Mouse (Mus musculus) spleen, adult 12 weeks (tissue): ENCODE measurements at regions not wholly inside any gene's neighbourhood (a gene's known extent, or its start where the extent isn't known, plus 50 kb on each side); places are given as distances from the start of the nearest gene placed in this dataset.

Experiments used
- DNase-seq: peaks from one replicate; pipeline ENCODE4 v3.0.0; 2022; ENCODE audit warnings: low spot score

DNA sequence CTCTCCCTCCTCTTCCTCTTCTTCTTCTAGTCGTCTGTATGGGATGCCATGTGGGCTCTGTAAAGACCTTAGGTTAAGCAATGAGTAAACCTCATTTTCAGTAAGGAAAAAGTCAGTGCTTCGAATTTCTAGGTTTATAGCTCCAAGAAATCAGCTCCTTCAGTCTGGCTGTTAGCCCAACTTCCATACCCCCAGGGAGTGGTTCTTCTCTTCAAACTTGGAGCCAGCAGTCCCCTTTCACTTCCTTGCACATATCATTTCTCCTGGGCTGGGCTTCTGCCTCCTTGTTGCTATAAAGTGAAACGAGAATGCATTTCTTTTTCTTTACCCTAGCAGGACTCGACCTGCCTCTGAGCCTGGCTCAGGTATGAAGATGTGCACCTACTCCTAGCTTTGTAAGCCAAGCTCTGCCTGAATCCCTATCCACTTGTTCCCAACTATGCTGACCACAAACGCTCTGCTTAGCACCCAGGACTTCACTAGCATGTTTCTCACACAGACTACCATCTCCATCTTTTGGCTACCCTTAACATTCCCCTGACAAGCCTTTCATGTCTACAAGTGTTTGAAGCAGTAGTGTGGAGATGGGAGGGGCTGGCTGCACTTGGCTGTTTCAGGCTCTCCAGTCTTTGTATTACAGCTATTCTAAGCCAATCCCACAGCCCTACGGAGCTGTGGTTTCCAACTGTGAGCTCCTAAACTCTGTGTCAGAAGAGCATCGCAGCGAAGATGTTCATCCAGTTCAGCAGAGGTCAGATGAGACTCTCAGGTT lies 243.8 kb upstream of the Tprg start:
- no peak for DNase-seq

DNA sequence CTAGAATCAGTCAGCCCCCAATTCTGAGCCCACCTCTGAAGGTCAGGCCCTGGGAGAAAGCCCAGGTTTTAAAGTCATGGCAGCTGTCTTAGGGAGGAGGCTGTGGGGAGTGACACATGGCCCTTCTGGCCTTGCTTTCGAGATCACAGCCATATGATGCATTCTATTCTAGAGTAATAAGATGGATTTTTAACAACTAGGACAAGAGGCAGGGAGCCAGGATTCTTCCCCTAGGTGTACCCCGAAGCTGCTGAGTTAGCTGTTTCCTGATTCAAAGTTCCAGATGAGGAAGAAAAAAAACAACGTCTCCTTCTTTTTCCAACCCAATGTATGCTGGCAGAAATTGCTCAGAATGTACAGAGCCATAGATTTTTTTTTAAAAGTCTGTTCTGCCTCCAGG lies 242.0 kb upstream of the Tprg start:
- no peak for DNase-seq

DNA sequence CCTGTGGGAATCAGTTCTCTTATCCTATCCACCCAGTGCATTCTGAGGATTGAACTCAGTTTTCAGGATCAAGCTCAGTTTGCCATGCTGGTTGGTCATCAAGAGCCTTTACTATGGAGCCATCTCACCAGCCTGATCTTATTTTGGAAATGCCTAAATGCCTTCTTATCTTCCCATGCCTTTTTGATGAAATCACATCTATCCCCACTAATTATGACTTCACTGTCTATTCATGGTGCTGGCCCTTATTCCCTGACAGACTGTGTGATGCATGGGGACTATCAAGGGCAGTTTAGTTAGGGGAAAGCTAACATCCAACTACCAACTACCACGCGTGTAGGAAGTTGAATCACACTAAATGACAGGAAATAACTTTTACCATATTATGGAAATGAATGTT lies 238.9 kb upstream of the Tprg start:
- DNase-seq, result no peak

DNA sequence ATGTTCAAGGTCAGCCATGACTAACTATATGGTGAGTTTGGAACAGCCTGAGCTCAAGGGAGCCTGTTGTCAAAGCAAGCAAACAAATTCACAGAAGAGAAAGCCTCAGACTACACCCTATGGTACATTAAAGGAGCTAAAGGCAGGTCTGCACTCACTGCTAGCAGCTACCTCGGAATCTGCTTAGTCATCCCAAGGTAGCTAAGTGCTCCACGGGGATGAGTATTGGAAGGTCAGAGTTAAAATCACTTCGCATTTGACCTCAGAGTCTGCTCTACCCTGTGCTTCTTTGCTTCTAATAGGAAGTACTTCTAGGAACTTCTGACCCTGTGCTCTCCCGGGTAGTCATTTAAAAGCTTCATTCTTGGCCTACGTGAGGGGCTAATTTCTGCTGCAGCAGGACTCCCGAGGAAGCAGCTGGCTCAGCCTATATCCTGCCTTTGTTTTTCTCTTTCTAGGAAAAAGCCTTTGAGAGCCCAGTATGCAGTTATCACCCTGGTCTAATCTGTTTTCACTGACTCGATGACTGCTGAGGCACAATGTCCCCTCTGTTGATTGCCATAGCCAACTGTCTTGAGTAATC lies 236.6 kb upstream of the Tprg start:
- DNase-seq, result no peak

DNA sequence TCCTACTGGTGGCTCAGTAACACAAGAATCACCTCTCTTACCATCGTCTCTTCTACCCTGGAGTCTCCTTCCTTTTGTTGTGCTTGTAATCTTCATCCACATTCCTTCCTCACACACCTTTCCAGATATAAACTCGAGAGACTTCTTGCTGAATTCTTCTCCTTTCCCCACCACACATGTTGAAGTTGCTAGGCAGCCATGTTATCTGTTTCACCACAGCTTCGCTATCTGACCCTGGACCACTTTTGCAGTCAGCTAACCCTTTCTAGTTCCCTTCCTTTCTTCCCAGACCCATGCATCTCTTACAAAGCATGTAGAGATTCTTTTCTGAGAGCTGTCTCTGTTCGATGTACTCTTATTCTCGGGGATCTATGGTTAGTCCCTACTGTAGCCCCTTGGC lies 235.6 kb upstream of the Tprg start:
- no peak for DNase-seq

DNA sequence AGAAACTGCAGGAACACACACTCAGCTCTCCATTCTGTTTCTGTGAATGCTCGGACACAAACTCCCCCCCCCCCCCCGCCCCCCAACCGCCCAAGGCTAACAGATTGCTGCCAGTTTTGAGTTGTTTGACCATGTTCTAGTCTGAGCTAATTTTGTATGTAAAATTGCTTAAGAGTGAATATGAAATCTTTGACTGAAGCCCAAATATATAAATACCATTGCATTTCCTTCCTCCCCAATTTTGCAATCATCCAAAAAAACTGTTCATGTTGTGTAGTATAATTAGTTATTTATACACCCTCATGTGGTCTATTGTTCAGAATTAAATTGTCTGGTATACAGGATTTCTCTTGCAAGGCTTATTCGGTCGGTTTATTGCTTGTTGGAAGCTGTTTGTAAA lies 234.2 kb upstream of the Tprg start:
- DNase-seq, result no peak

DNA sequence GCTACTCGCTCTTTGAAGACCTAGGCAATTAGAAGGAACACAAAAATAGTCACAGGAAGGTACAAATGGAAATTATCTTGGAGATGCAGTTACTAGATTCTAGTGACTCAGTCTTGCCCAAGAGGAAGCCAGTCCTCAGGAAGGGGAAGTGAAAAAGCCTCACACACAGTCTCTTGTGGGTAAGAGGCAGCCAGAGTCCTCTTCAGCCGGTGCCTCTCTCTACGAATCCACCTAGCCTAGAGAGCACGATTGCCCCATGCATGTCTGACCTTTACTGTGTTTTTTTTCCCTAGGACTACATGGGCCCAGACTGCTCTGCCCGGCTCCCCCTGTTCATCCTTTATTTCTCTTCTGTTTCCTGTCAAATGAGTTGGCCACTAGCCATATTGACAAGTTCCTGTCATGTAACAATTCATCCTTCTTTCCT lies 233.7 kb upstream of the Tprg start:
- peak; percentile 33 for DNase-seq

DNA sequence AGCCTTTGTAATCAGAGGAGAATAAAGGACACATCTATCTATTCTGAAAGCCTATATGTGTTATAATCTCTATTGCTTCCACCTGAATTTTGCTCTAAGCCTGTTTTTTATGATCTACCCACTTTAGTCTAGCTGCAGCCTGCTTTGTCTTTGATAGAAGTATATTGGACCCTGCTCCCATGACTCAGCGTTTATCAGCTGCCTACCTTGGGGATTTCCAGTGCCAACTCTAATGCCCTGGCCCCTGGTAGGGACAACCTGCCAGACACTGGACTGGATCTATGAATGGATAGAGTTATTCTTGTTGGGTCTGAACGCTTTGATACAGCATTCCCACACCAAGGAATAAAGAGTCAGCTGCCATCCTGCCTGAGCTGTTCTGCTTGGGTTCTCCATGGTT lies 232.3 kb upstream of the Tprg start:
- DNase-seq, result no peak

DNA sequence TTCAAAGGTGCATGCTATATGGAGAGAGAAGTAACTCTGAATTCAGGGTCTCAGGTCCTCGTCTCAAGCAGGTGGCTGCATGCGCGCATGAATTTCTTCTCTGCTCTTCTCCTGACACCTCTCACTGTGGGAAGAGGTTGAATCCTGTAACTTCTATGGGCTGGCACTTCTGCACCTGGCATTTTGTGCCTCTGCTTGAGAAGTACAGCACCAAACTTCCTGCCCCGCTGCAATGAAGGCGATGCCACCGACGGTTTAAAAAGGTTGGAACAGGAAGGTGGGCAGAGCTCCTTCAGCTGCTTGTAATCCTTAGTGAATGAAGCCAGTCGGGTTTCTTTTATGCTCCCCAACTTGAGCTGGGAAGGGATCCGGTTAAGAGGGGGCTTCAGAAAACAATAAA lies 231.2 kb upstream of the Tprg start:
- DNase-seq, result no peak

DNA sequence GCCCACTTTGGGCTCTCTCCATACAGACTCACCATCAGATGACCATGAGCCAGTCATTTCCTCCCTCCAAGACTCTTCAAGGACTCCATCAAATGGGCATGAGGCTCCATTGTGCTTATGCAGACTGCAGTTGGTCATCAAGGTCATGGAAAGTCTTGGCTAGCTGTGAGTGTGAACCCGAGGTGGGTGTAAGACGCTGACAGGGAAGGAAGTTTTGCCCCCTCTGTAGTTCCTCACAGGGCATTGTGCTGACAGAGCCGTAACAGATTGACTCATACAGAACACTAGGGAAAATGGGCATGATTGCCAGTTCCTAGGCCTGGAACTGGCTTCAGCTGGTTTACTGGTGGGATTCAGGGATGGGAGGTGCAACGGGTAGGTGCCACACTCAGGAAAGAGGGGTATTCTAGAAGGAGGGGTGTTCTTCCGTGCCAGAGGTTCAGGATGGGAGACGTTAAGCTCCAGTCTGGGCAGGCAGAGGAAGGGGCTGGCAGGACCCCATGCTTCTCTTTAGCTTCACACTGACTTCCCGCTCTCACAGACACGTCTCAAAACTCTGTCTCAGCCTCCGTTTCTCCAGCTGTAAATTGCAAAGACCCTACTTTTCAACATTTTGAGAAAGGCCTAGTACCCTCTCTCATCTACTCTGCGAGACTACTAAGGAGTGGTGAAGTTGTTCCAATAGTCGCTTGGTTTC lies 228.4 kb upstream of the Tprg start:
- no peak for DNase-seq

DNA sequence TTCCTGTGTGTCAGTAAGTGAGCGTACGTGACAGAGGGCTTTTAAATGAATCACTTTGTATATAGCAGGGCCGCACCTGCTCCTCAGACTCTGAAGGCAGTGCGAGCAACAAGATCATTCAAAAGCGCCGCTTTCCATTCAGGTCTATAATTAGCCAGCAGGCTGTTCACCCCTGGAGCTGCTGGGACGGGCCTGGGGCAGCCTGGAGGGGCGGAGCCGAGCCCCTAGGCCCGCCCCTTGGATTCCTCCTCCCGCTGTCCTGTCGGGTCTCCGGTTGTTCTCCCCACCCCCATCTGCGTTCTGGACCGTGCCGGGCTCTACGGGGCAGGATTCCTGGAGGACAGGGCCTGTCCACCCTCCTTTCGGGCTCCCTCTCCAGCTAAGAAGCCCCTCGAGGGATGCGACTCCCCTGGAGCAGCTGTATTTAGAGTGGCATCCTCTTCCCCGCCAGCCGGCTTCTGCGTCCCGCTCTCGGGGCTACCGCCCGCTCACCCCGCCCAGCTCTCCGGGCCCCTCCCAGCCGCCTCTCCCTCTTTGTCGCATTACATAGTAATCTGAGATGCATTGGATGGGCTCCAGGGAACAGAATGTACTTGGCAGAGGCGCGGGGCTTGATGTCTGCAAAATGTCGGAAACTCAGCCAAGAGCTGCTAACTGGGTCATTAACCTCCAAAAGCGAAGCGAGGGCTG lies 227.7 kb upstream of the Tprg start:
- peak; percentile 17 for DNase-seq

DNA sequence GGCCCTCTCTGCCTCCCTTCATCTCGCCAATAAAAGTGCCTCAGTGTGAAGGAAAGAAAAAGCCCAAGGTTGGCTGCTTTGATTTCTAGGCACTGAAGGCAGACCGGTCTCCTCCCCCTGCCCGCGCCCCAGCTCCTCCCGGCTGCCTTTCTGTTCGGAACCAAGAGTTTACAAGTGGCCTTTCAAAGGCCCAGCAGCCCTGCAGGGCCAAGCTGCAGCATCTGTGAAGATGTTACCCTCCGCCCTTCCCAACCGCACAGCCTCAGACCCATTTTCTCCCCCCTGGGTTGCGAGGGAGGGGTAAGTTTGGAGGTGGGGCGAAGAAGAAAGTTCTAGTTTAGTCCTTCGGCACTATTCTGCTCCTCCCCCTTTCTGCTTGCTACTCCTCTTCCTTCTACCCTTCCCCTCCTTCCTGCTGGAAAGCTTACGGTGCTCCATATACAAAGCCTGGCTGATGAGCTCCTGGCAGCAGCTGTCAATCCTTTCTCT lies 227.1 kb upstream of the Tprg start:
- no peak for DNase-seq

DNA sequence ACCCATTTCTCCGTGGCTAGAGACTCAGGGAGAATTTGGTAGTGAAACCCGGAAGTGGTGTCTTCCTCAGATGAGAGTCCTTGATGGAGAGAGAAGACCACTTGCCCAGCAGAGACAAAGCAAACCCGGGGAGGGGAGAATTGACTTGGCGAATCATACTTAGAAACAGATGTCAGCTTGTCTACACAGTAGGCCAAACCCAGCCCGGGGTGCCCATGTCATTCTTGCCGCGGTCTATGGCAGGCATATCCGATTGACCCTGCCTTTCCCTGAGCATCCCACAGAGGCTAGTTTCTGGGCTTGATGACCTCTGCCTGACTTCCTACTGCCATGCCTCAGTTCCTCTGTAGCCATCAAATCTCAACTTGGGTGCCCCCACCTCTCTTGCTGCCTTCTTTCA lies 226.4 kb upstream of the Tprg start:
- DNase-seq, result no peak

DNA sequence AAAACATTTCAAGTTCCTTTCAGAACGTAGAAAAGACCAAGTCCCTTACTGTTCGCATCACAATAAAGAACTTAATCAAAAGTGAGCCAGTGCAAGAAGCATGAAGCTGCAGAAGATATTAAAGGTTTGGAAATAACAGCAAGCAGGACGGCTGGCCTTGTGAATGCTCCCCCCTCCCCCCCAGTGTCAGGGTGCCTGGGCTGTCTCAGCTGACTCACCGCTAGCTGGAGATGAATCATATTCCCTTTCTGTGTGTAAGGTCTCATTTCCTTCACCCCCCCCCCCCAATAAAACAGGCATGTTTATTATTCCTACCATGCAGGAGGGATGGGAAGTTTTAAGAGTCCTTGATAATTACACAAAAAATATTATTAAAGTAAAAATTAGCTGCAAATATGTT lies 225.0 kb upstream of the Tprg start:
- no peak for DNase-seq

DNA sequence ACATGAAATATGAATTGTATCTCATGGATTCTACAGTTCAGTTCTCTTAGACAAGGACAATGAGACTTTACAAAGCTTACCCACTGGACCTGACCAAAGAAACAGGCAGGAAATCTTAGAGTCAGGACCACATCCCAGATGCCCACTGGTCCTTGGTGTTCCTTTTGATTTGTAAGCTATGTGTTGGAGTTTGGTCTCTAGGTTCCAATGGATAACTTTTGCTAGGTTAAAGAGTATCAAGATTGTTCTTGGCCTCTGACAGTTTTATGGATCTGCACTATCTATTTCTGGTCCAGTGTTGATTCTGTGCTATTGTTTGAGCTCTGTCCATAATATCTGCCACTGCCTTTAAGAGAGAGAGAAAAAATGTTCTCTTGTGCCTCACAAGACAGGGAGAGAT lies 222.6 kb upstream of the Tprg start:
- no peak for DNase-seq

DNA sequence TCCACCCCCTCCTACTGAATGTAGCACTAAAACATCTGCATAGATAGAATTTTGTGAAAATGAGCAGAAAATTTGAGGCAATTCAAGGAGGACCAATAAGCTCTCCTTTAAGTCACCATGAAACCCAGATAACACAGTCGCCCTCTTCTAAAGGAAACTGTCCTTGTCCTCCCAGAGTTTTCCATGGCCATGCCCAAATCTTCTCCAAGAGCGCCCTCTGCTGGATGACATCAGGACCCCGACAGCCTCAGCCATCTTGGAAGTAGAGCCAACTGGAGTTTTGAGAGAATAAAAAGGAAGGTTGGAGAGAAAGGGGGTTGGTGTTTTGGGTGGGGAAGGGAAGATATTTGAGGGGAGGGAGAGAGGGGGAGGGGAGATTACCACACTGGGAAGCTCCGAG lies 222.1 kb upstream of the Tprg start:
- DNase-seq, result peak; percentile 58

DNA sequence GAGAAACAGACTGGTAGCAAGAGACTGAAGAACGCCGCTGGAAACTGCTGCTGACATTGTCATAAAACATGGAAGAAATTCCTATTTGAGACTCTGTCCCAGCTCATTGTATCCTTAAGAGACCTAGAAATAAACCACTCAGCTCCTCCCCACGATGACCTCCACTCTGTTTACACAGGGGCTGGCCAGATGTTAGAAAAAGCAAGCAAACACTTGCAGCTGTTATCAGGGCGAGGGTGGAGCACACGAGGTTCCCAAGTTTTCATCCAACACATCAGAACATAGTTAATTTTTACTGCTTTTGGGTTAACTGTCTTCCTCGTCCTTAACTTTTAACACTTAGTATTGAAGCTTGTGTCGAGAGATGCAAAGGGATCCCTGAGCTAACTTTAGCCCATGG lies 219.8 kb upstream of the Tprg start:
- DNase-seq, result no peak

DNA sequence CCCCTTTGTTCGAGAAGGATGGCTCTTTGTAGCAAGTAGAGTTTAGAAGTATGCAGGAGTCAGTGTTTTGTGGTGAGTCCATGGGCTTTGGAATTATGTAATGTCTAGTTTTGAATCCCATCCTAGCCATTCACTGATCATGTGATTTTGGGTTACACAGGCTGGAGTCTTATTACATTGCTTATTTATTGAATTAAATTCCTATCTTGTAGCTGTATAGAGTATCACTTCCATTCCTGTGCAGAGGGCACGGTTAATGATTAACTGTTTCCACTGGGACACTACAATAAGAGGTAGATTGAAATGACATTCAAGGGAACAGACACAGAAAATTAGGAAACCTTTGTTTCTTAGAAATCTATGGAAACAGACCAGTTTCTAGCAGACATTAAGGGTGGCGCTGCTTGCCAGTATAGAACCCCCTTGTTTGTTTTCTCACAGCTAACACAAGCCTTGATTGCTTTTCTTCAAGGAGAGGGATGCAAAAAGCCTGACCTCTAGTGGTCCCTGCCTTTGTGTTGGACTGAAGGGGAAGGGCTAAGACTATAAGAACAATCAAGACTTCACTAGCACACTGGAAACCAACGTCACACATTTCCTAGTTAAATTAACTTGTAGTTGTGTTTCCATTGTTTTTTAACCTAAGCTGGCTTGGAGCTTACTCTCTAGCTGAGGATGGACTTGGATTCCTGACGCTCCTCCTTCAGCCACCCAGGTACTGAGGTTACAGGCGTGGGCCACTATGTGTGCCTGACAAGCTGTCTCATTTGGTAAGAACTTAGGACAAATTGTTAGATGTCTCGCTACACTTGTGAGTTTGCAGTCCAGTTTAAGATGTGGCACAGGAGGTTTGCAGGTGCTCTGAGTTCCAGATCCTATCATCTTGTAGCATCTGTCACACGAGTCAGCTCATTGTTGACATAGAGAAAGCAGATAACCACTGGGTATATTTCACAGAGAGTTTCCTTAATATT lies 219.1 kb upstream of the Tprg start:
- DNase-seq, result no peak

DNA sequence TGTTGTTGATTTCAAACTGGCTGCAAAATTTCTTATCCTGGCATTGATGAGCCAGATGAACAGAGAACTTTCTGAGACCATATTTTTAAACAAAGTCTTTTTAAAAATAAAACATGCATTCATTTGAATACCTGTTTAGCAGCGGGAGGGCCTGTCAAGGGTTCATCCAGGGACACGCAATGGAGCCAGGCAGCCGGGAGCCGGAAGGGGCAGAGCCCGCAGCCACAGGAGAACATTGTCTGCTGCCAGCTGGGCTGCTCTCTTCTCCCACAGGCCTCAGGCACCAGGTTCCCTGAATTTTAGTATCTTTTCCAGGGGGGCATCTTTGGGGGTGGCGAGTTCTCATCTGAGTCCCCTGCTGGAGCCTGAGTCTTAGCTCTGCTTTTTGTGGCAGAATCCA lies 205.8 kb upstream of the Tprg start:
- DNase-seq, result no peak

DNA sequence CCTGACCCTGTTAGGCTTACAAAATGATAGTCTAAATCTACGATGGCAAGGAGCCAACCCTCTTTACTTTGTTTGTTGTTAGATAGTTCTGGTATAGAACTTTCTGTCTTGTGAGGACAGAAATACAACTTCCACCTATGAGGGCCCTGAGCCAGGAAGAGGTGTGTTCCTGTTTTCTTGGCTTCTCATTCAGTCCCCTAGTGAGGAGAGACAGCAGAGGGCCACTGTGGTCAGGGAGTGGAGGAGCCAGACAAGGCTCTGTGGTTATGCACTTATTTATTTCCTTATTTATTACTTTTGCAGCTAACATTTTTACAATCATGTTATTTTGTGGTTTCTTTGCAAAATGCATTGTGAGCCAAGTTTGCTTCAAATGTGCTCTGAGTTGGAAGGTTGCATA lies 202.9 kb upstream of the Tprg start:
- no peak for DNase-seq
